Mouse (Mus musculus) MEL-GATA-1-ER (cell line): Measurements from ENCODE around the gene Wtap.
A peak's percentile ranks its signal among the peaks of the same experiment; 100 is the strongest.
"Not testable (repeated sequence)": the region's sequence is repeated elsewhere in the genome, so short reads cannot be mapped to it uniquely, and the experiment has no call there.

Experiments
- DNase-seq: peaks from one replicate; pipeline ENCODE4 v3.0.0-alpha.2; 2012; ENCODE audit warnings: low read depth; ENCODE audit errors: extremely low read depth

The Wtap gene

GRCm38 (mm10) chr17:12963476-12963875 is 30.5 kb downstream of the Wtap start:
- DNase-seq = no peak

GRCm38 (mm10) chr17:12960331-12960873 is 33.6 kb downstream of the Wtap start, which contains the start of gene Acat2:
TSS of gene Acat2 (minus strand) at chr17:12960747.
- DNase-seq = peak; percentile 86

GRCm38 (mm10) chr17:12959377-12959776 is 34.6 kb downstream of the Wtap start:
- not testable (repeated sequence) for DNase-seq

GRCm38 (mm10) chr17:12956664-12957063 is 37.3 kb downstream of the Wtap start:
- DNase-seq = no peak

- no peak for DNase-seq
Measured at GRCm38 (mm10) chr17:12949669-12950068, 44.3 kb downstream of the Wtap start.

- no peak for DNase-seq
Measured at GRCm38 (mm10) chr17:12942459-12943162, 51.4 kb downstream of the Wtap start.

- no peak for DNase-seq
Measured at GRCm38 (mm10) chr17:12941543-12942260, 52.3 kb downstream of the Wtap start.

- DNase-seq = no peak
Measured at GRCm38 (mm10) chr17:12940151-12940805, 53.7 kb downstream of the Wtap start, which contains the start of gene Acat3. TSS of gene Acat3 (minus strand) at chr17:12940600.

GRCm38 (mm10) chr17:12939377-12940148 is 54.4 kb downstream of the Wtap start:
- DNase-seq = not testable (repeated sequence)

- DNase-seq = no peak
Measured at GRCm38 (mm10) chr17:12938077-12938476, 55.9 kb downstream of the Wtap start.

- DNase-seq = no peak
Measured at GRCm38 (mm10) chr17:12937412-12937970, 56.5 kb downstream of the Wtap start.

GRCm38 (mm10) chr17:12935719-12936118 is 58.2 kb downstream of the Wtap start:
- no peak for DNase-seq

GRCm38 (mm10) chr17:12931576-12931975 is 62.4 kb downstream of the Wtap start:
- DNase-seq = not testable (repeated sequence)

- DNase-seq = no peak
Measured at GRCm38 (mm10) chr17:12925703-12926180, 68.2 kb downstream of the Wtap start.

- no peak for DNase-seq
Measured at GRCm38 (mm10) chr17:12925001-12925400, 69.0 kb downstream of the Wtap start.

- DNase-seq = no peak
Measured at GRCm38 (mm10) chr17:12921073-12921472, 72.9 kb downstream of the Wtap start.
